Mouse (Mus musculus) A20 (cell line): ENCODE results near the gene Vars.
A peak's percentile ranks its signal among the peaks of the same experiment; 100 is the strongest.
"Not testable (repeated sequence)": the region's sequence is repeated elsewhere in the genome, so short reads cannot be mapped to it uniquely, and the experiment has no call there.

Experiments
- DNase-seq: peaks from one replicate; pipeline ENCODE4 v3.0.0-alpha.2; 2011; ENCODE audit warnings: low read depth, low spot score

The Vars gene

GRCm38 (mm10) chr17:35023221-35023620 lies 22.4 kb downstream of the Vars start:
- no peak for DNase-seq

GRCm38 (mm10) chr17:35023756-35024155 lies 23.0 kb downstream of the Vars start:
- DNase-seq: peak; percentile 41

GRCm38 (mm10) chr17:35024261-35024660 lies 23.5 kb downstream of the Vars start:
- DNase-seq: no peak

- DNase-seq: no peak
These were observed 24.1 kb downstream of the Vars start for GRCm38 (mm10) chr17:35024691-35025488.

GRCm38 (mm10) chr17:35026206-35026605 lies 25.4 kb downstream of the Vars start:
- DNase-seq: no peak

- DNase-seq: peak; percentile 84
These were observed 26.7 kb downstream of the Vars start, which contains the start of gene Sapcd1 for GRCm38 (mm10) chr17:35027277-35028068. Gene Sapcd1, minus strand, starts transcription at chr17:35028016.

GRCm38 (mm10) chr17:35028315-35028714 lies 27.5 kb downstream of the Vars start:
- no peak for DNase-seq

GRCm38 (mm10) chr17:35029691-35030532 lies 29.1 kb downstream of the Vars start:
- no peak for DNase-seq

- no peak for DNase-seq
These were observed 30.5 kb downstream of the Vars start for GRCm38 (mm10) chr17:35031272-35031671.

GRCm38 (mm10) chr17:35031880-35032279 lies 31.1 kb downstream of the Vars start:
- DNase-seq: no peak

- peak; percentile 48 for DNase-seq
These were observed 31.6 kb downstream of the Vars start for GRCm38 (mm10) chr17:35032323-35032870.

GRCm38 (mm10) chr17:35033703-35034102 lies 32.9 kb downstream of the Vars start:
- DNase-seq: not testable (repeated sequence)

- DNase-seq: no peak
These were observed 34.1 kb downstream of the Vars start for GRCm38 (mm10) chr17:35034896-35035295.

GRCm38 (mm10) chr17:35039121-35039873 lies 38.5 kb downstream of the Vars start:
- no peak for DNase-seq

- DNase-seq: no peak
These were observed 43.0 kb downstream of the Vars start for GRCm38 (mm10) chr17:35043794-35044193.

- no peak for DNase-seq
These were observed 44.4 kb downstream of the Vars start for GRCm38 (mm10) chr17:35044904-35045806.

GRCm38 (mm10) chr17:35045807-35046680 lies 45.3 kb downstream of the Vars start:
- peak; percentile 57 for DNase-seq

GRCm38 (mm10) chr17:35046681-35047455 lies 46.1 kb downstream of the Vars start, which contains the start of gene Msh5:
Gene Msh5, minus strand, starts transcription at chr17:35046745.
- DNase-seq: peak; percentile 100
